Mouse (Mus musculus): ENCODE data around the gene Ankrd55.

Gene Ankrd55

GRCm38 (mm10) chr13:112288225-112289178, at the start of gene Ankrd55:
TSS of gene Ankrd55 (plus strand) at chr13:112288451.
- peak; percentile 51 for DNase-seq

- no peak for DNase-seq
These were observed 49.0 kb upstream of the Ankrd55 start for GRCm38 (mm10) chr13:112239239-112239638.

- no peak for DNase-seq
These were observed 46.8 kb upstream of the Ankrd55 start for GRCm38 (mm10) chr13:112241431-112241830.

GRCm38 (mm10) chr13:112245131-112245530, 43.1 kb upstream of the Ankrd55 start:
- DNase-seq, result no peak

GRCm38 (mm10) chr13:112251433-112251832, 36.8 kb upstream of the Ankrd55 start:
- no peak for DNase-seq

GRCm38 (mm10) chr13:112252012-112252411, 36.2 kb upstream of the Ankrd55 start:
- no peak for DNase-seq

GRCm38 (mm10) chr13:112252991-112253620, 35.1 kb upstream of the Ankrd55 start:
- no peak for DNase-seq

- DNase-seq, result no peak
These were observed 34.1 kb upstream of the Ankrd55 start for GRCm38 (mm10) chr13:112254116-112254515.

GRCm38 (mm10) chr13:112255862-112256261, 32.4 kb upstream of the Ankrd55 start:
- DNase-seq, result no peak

GRCm38 (mm10) chr13:112258478-112258877, 29.8 kb upstream of the Ankrd55 start:
- no peak for DNase-seq

- peak; percentile 45 for DNase-seq
These were observed 28.9 kb upstream of the Ankrd55 start for GRCm38 (mm10) chr13:112259398-112259797.

GRCm38 (mm10) chr13:112264666-112265065, 23.6 kb upstream of the Ankrd55 start:
- peak; percentile 34 for DNase-seq

GRCm38 (mm10) chr13:112271901-112272537, 16.2 kb upstream of the Ankrd55 start:
- no peak for DNase-seq

- no peak for DNase-seq
These were observed 13.6 kb upstream of the Ankrd55 start for GRCm38 (mm10) chr13:112274636-112275035.

GRCm38 (mm10) chr13:112275951-112276350, 12.3 kb upstream of the Ankrd55 start:
- DNase-seq, result no peak

- DNase-seq, result no peak
These were observed 10.7 kb upstream of the Ankrd55 start for GRCm38 (mm10) chr13:112277544-112277943.

- DNase-seq, result no peak
These were observed 10.0 kb upstream of the Ankrd55 start for GRCm38 (mm10) chr13:112278251-112278650.

GRCm38 (mm10) chr13:112287135-112287534, 1.1 kb upstream of the Ankrd55 start:
- no peak for DNase-seq

GRCm38 (mm10) chr13:112287571-112288224, 553 bp upstream of the Ankrd55 start:
- DNase-seq, result no peak

- DNase-seq, result no peak
These were observed 1.1 kb downstream of the Ankrd55 start for GRCm38 (mm10) chr13:112289338-112289737.

GRCm38 (mm10) chr13:112289981-112290380, 1.7 kb downstream of the Ankrd55 start:
- DNase-seq, result no peak

- DNase-seq, result peak; percentile 59
These were observed 4.2 kb downstream of the Ankrd55 start for GRCm38 (mm10) chr13:112292489-112292888.

GRCm38 (mm10) chr13:112293092-112293491, 4.8 kb downstream of the Ankrd55 start:
- DNase-seq, result no peak

Data from right cerebral cortex, postnatal 25 days (tissue).